Mouse (Mus musculus): ENCODE data around the gene Cpa5. TPM values are rescaled to one million over a fixed set of nuclear protein-coding genes. Genes with fewer than 3 reads are reported as not detected.

The Cpa5 gene
- polyA plus RNA-seq, 1 experiment from 2014 or later = not detected

GRCm38 (mm10) chr6:30664776-30665175 lies 54.0 kb downstream of the Cpa5 start:
- H3K4me3 ChIP-seq (ENCODE audit: low read depth, low read length) = no peak overlapping the region
- H3K9me3 ChIP-seq (replicated peaks; ENCODE audit: control insufficient read depth, low read length) = no peaks in the 10 kb centered on the region
- H3K36me3 ChIP-seq (ENCODE audit: control insufficient read depth, insufficient read depth) = no peaks in the 10 kb centered on the region
- H3K4me2 ChIP-seq (ENCODE audit: low read depth, low read length) = no peak overlapping the region
- ATAC-seq (ENCODE audit: low read depth) = no peak
- no peaks in the 10 kb centered on the region for H3K27me3 ChIP-seq (ENCODE audit: control insufficient read depth, insufficient read depth, low read depth, low read length)
- no peaks in the 10 kb centered on the region for H3K4me1 ChIP-seq (ENCODE audit: control insufficient read depth, low read depth, low read length)
- H3K27ac ChIP-seq (ENCODE audit: low read length) = no peak overlapping the region
- WGBS (ENCODE audit: insufficient replicate concordance) = 59% methylated on average over 6 of the region's 6 CpGs
- no peak overlapping the region for H3K9ac ChIP-seq (ENCODE audit: low read depth, low read length)

- Histone ChIP-seq H3K4me3 (ENCODE audit: low read depth, low read length) (no peak overlapping the region), H3K4me2 (ENCODE audit: low read depth, low read length) (no peak overlapping the region), H3K36me3 (ENCODE audit: control insufficient read depth, insufficient read depth) (no peaks in the 10 kb centered on the region), H3K9me3 (replicated peaks; ENCODE audit: control insufficient read depth, low read length) (no peaks in the 10 kb centered on the region), H3K4me1 (ENCODE audit: control insufficient read depth, low read depth, low read length) (no peaks in the 10 kb centered on the region), H3K9ac (ENCODE audit: low read depth, low read length) (no peak overlapping the region), H3K27ac (ENCODE audit: low read length) (no peak overlapping the region), H3K27me3 (ENCODE audit: control insufficient read depth, insufficient read depth, low read depth, low read length) (no peaks in the 10 kb centered on the region)
- 41% methylated on average over 4 of the region's 4 CpGs for WGBS (ENCODE audit: insufficient replicate concordance)
- no peak for ATAC-seq (ENCODE audit: low read depth)
Observed at GRCm38 (mm10) chr6:30665296-30665695, 54.5 kb downstream of the Cpa5 start.

GRCm38 (mm10) chr6:30666043-30666442 lies 55.2 kb downstream of the Cpa5 start:
- H3K36me3 ChIP-seq (ENCODE audit: control insufficient read depth, insufficient read depth) = no peaks in the 10 kb centered on the region
- no peaks in the 10 kb centered on the region for H3K27me3 ChIP-seq (ENCODE audit: control insufficient read depth, insufficient read depth, low read depth, low read length)
- no peak overlapping the region for H3K9ac ChIP-seq (ENCODE audit: low read depth, low read length)
- H3K4me2 ChIP-seq (ENCODE audit: low read depth, low read length) = no peak overlapping the region
- no peak for ATAC-seq (ENCODE audit: low read depth)
- 67% methylated on average over 6 of the region's 6 CpGs for WGBS (ENCODE audit: insufficient replicate concordance)
- no peaks in the 10 kb centered on the region for H3K4me1 ChIP-seq (ENCODE audit: control insufficient read depth, low read depth, low read length)
- H3K27ac ChIP-seq (ENCODE audit: low read length) = no peak overlapping the region
- no peak overlapping the region for H3K4me3 ChIP-seq (ENCODE audit: low read depth, low read length)
- no peaks in the 10 kb centered on the region for H3K9me3 ChIP-seq (replicated peaks; ENCODE audit: control insufficient read depth, low read length)

- no peak for ATAC-seq (ENCODE audit: low read depth)
- Histone ChIP-seq H3K9ac (ENCODE audit: low read depth, low read length) (no peak overlapping the region), H3K27me3 (ENCODE audit: control insufficient read depth, insufficient read depth, low read depth, low read length) (no peaks in the 10 kb centered on the region), H3K4me1 (ENCODE audit: control insufficient read depth, low read depth, low read length) (no peaks in the 10 kb centered on the region), H3K4me2 (ENCODE audit: low read depth, low read length) (no peak overlapping the region), H3K36me3 (ENCODE audit: control insufficient read depth, insufficient read depth) (no peaks in the 10 kb centered on the region), H3K9me3 (replicated peaks; ENCODE audit: control insufficient read depth, low read length) (no peaks in the 10 kb centered on the region), H3K4me3 (ENCODE audit: low read depth, low read length) (no peak overlapping the region), H3K27ac (ENCODE audit: low read length) (no peak overlapping the region)
- WGBS (ENCODE audit: insufficient replicate concordance) = 79% methylated on average over 5 of the region's 5 CpGs
Observed at GRCm38 (mm10) chr6:30667585-30667984, 56.8 kb downstream of the Cpa5 start.

- H3K4me3 ChIP-seq (ENCODE audit: low read depth, low read length) = no peak overlapping the region
- H3K27ac ChIP-seq (ENCODE audit: low read length) = no peak overlapping the region
- H3K4me2 ChIP-seq (ENCODE audit: low read depth, low read length) = no peak overlapping the region
- no peak overlapping the region for H3K9ac ChIP-seq (ENCODE audit: low read depth, low read length)
- H3K4me1 ChIP-seq (ENCODE audit: control insufficient read depth, low read depth, low read length) = peaks cover 7% of the 10 kb centered on the region; the same call in 1 of the 2 replicates
- WGBS (ENCODE audit: insufficient replicate concordance) = 66% methylated on average over 5 of the region's 5 CpGs
- H3K27me3 ChIP-seq (ENCODE audit: control insufficient read depth, insufficient read depth, low read depth, low read length) = no peaks in the 10 kb centered on the region
- no peaks in the 10 kb centered on the region for H3K36me3 ChIP-seq (ENCODE audit: control insufficient read depth, insufficient read depth)
- H3K9me3 ChIP-seq (replicated peaks; ENCODE audit: control insufficient read depth, low read length) = no peaks in the 10 kb centered on the region
- no peak for ATAC-seq (ENCODE audit: low read depth)
Observed at GRCm38 (mm10) chr6:30671696-30672095, 60.9 kb downstream of the Cpa5 start.

GRCm38 (mm10) chr6:30673764-30674561 lies 63.2 kb downstream of the Cpa5 start:
- H3K4me1 ChIP-seq (ENCODE audit: control insufficient read depth, low read depth, low read length) = peaks cover 7% of the 10 kb centered on the region; the same call in 1 of the 2 replicates
- H3K27me3 ChIP-seq (ENCODE audit: control insufficient read depth, insufficient read depth, low read depth, low read length) = no peaks in the 10 kb centered on the region
- peak overlapping the region; percentile 42; the same call in 1 of the 2 replicates for H3K27ac ChIP-seq (ENCODE audit: low read length)
- no peak overlapping the region for H3K9ac ChIP-seq (ENCODE audit: low read depth, low read length)
- H3K9me3 ChIP-seq (replicated peaks; ENCODE audit: control insufficient read depth, low read length) = no peaks in the 10 kb centered on the region
- peak overlapping the region; percentile 28; the same call in 1 of the 2 replicates for H3K4me2 ChIP-seq (ENCODE audit: low read depth, low read length)
- peak; percentile 35; the same call in 1 of the 2 replicates for ATAC-seq (ENCODE audit: low read depth)
- no peaks in the 10 kb centered on the region for H3K36me3 ChIP-seq (ENCODE audit: control insufficient read depth, insufficient read depth)
- no peak overlapping the region for H3K4me3 ChIP-seq (ENCODE audit: low read depth, low read length)
- 29% methylated on average over 14 of the region's 14 CpGs for WGBS (ENCODE audit: insufficient replicate concordance)

GRCm38 (mm10) chr6:30674714-30675280 lies 64.0 kb downstream of the Cpa5 start:
- no peaks in the 10 kb centered on the region for H3K9me3 ChIP-seq (replicated peaks; ENCODE audit: control insufficient read depth, low read length)
- no peak overlapping the region for H3K9ac ChIP-seq (ENCODE audit: low read depth, low read length)
- H3K27ac ChIP-seq (ENCODE audit: low read length) = no peak overlapping the region
- H3K4me2 ChIP-seq (ENCODE audit: low read depth, low read length) = no peak overlapping the region
- no peak overlapping the region for H3K4me3 ChIP-seq (ENCODE audit: low read depth, low read length)
- no peaks in the 10 kb centered on the region for H3K36me3 ChIP-seq (ENCODE audit: control insufficient read depth, insufficient read depth)
- H3K27me3 ChIP-seq (ENCODE audit: control insufficient read depth, insufficient read depth, low read depth, low read length) = no peaks in the 10 kb centered on the region
- peaks cover 7% of the 10 kb centered on the region; the same call in 1 of the 2 replicates for H3K4me1 ChIP-seq (ENCODE audit: control insufficient read depth, low read depth, low read length)
- no peak for ATAC-seq (ENCODE audit: low read depth)
- WGBS (ENCODE audit: insufficient replicate concordance) = 64% methylated on average over 9 of the region's 9 CpGs

- WGBS (ENCODE audit: insufficient replicate concordance) = 46% methylated on average over 11 of the region's 11 CpGs
- Histone ChIP-seq H3K27me3 (ENCODE audit: control insufficient read depth, insufficient read depth, low read depth, low read length) (no peaks in the 10 kb centered on the region), H3K27ac (ENCODE audit: low read length) (no peak overlapping the region), H3K36me3 (ENCODE audit: control insufficient read depth, insufficient read depth) (no peaks in the 10 kb centered on the region), H3K9me3 (replicated peaks; ENCODE audit: control insufficient read depth, low read length) (no peaks in the 10 kb centered on the region), H3K4me3 (ENCODE audit: low read depth, low read length) (no peak overlapping the region), H3K4me2 (ENCODE audit: low read depth, low read length) (no peak overlapping the region), H3K4me1 (ENCODE audit: control insufficient read depth, low read depth, low read length) (peaks cover 7% of the 10 kb centered on the region; the same call in 1 of the 2 replicates), H3K9ac (ENCODE audit: low read depth, low read length) (no peak overlapping the region)
- no peak for ATAC-seq (ENCODE audit: low read depth)
Observed at GRCm38 (mm10) chr6:30675281-30675771, 64.5 kb downstream of the Cpa5 start.

- no peaks in the 10 kb centered on the region for H3K9me3 ChIP-seq (replicated peaks; ENCODE audit: control insufficient read depth, low read length)
Observed at GRCm38 (mm10) chr6:30676506-30676905, 65.7 kb downstream of the Cpa5 start.

More at GRCm38 (mm10) chr6:30676506-30676905, 65.7 kb downstream of the Cpa5 start:
- WGBS (ENCODE audit: insufficient replicate concordance) = 42% methylated on average over 6 of the region's 6 CpGs
- H3K9ac ChIP-seq (ENCODE audit: low read depth, low read length) = no peak overlapping the region
- no peak overlapping the region for H3K27ac ChIP-seq (ENCODE audit: low read length)
- H3K4me3 ChIP-seq (ENCODE audit: low read depth, low read length) = no peak overlapping the region
- peak; percentile 66 for ATAC-seq (ENCODE audit: low read depth)
- peaks cover 7% of the 10 kb centered on the region; the same call in 1 of the 2 replicates for H3K4me1 ChIP-seq (ENCODE audit: control insufficient read depth, low read depth, low read length)
- H3K36me3 ChIP-seq (ENCODE audit: control insufficient read depth, insufficient read depth) = no peaks in the 10 kb centered on the region
- H3K27me3 ChIP-seq (ENCODE audit: control insufficient read depth, insufficient read depth, low read depth, low read length) = no peaks in the 10 kb centered on the region
- no peak overlapping the region for H3K4me2 ChIP-seq (ENCODE audit: low read depth, low read length)

All from liver, embryonic 16.5 days (tissue).